Mouse (Mus musculus): ENCODE data around the gene Nadk. TPM values are rescaled to one million over a fixed set of nuclear protein-coding genes. Genes with fewer than 3 reads are reported as not detected.

Gene Nadk
- polyA plus RNA-seq, 1 experiment = 86.2 TPM

GRCm38 (mm10) chr4:155605132-155605531 lies 43.0 kb downstream of the Nadk start:
- DNase-seq (ENCODE audit: low read depth) = no peak
- TF ChIP-seq POLR2A (IDR thresholded peaks at IDR 0.05; ENCODE audit: borderline replicate concordance, extremely low read depth, insufficient read depth, insufficient read length, poor library complexity, severe bottlenecking) (no peak), CTCF (IDR thresholded peaks at IDR 0.05; ENCODE audit: borderline replicate concordance, extremely low read depth, insufficient read depth, insufficient read length) (no peak)

DNA sequence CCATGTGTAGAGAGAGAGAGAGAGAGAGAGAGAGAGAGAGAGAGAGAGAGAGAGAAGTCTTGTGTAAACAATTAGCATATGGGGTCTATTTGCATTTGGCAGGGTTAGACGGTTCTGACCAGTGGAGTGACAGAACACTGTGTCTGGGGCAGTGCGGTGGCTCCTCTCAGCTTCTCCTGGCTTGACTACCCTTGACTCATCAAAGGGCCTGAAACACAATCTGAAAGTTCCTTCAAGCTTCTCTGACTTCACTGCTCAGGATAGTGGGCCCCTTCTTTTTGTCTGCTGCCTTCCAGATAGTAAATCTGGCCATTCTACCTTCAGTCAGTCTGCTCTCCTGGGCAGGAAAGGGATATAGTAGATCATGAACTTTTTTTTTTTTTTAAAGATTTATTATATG lies 44.6 kb downstream of the Nadk start:
- no peak for DNase-seq (ENCODE audit: low read depth)
- no peak for TF ChIP-seq CTCF (IDR thresholded peaks at IDR 0.05; ENCODE audit: borderline replicate concordance, extremely low read depth, insufficient read depth, insufficient read length)
- TF ChIP-seq POLR2A (IDR thresholded peaks at IDR 0.05; ENCODE audit: borderline replicate concordance, extremely low read depth, insufficient read depth, insufficient read length, poor library complexity, severe bottlenecking) = no peak

DNA sequence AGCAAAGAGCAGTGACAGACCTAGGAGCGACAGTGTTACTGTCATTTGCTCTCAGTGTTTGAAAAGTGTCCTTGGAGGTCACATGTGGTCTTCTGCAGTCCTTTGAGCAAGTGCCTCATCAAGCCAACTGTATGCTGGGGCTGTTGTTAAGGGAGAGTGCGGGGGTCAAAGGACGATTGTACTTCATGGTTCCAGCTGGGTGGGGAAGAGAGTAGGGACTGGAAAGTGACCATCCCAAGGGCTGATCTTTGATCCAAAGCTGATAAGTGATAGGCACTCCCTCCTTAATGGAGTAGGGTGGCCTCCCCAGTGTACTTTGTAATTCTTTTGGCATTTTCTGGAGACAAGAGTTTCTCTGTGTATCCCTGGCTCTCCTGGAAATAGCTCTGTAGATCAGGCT lies 49.7 kb downstream of the Nadk start:
- TF ChIP-seq POLR2A (IDR thresholded peaks at IDR 0.05; ENCODE audit: borderline replicate concordance, extremely low read depth, insufficient read depth, insufficient read length, poor library complexity, severe bottlenecking) (no peak), CTCF (IDR thresholded peaks at IDR 0.05; ENCODE audit: borderline replicate concordance, extremely low read depth, insufficient read depth, insufficient read length) (no peak)
- DNase-seq (ENCODE audit: low read depth) = no peak

GRCm38 (mm10) chr4:155613264-155613663 lies 51.1 kb downstream of the Nadk start:
- TF ChIP-seq CTCF (IDR thresholded peaks at IDR 0.05; ENCODE audit: borderline replicate concordance, extremely low read depth, insufficient read depth, insufficient read length) (no peak), POLR2A (IDR thresholded peaks at IDR 0.05; ENCODE audit: borderline replicate concordance, extremely low read depth, insufficient read depth, insufficient read length, poor library complexity, severe bottlenecking) (no peak)
- DNase-seq (ENCODE audit: low read depth) = no peak

DNA sequence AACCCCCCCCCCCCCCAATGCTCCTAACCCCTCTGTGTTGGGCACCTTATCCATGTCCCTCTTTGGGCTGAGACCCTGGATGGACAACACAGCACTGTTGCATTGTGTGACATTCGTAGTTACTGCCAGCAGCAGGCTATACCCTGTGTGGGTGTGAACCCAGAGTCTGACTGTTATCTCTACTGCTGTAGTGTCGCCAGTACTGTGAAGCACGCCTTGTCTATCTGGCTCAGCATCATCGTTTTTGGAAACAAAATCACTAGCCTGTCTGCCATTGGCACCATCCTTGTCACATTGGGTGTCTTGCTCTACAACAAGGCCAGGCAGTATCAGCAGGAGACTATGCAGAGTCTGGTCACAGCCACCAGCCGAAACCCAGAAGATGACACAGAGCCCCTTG lies 56.1 kb downstream of the Nadk start:
- no peak for DNase-seq (ENCODE audit: low read depth)
- TF ChIP-seq CTCF (IDR thresholded peaks at IDR 0.05; ENCODE audit: borderline replicate concordance, extremely low read depth, insufficient read depth, insufficient read length) (no peak), POLR2A (IDR thresholded peaks at IDR 0.05; ENCODE audit: borderline replicate concordance, extremely low read depth, insufficient read depth, insufficient read length, poor library complexity, severe bottlenecking) (no peak)

DNA sequence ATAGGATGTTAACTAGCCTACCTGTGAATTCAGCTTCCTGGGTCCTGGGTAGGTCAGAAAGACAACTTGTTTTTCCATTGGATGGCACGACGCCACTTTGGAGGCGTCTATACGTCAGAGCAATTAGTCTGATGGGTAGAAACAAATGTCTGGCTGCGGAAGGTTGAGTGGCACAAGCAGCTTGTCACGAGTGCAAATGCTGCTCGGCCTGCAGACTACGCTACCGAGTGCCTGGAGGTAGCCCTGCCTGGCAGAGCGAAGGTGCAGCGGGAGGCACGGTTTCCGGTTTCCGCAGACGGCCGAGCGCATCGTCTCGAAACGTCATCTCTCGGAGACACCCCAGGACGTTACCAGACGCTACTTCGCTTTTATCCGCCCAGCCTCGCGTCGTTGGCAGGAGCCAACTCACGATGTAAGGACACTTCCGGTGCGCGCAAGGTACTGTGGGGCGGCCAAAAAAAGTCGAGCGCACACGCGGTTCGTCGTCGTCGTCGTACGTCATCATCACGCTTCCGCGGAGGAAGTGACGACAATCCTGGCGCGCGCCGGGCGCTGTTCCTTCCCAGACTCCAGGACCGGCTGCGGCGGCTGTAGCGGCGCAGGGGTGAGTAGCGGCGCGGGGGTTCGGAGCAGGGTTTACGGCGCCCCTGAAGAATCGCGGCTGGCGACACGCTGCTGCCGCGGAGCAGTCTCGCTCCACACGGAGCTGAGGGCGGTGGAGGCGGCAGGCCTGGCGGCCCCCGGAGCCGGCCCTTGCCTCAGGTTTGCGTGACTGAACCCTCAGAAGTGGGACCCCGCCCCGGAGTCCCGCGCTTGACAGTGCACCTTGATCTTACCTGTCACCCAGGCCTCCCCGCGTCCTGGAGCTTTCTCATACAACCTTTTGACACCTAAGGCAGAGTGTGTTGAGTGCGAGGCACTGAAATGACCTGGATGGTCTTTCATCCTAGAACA lies 62.4 kb downstream of the Nadk start, which contains the start of gene Cdk11b:
Cdk11b (plus strand) TSS at position 517 of the 954 bp plus-strand sequence.
- DNase-seq (ENCODE audit: low read depth) = peak; percentile 100

GRCm38 (mm10) chr4:155630267-155630666 lies 68.1 kb downstream of the Nadk start:
- DNase-seq (ENCODE audit: low read depth) = no peak
- no peak for TF ChIP-seq CTCF (IDR thresholded peaks at IDR 0.05; ENCODE audit: borderline replicate concordance, extremely low read depth, insufficient read depth, insufficient read length)
- no peak for TF ChIP-seq POLR2A (IDR thresholded peaks at IDR 0.05; ENCODE audit: borderline replicate concordance, extremely low read depth, insufficient read depth, insufficient read length, poor library complexity, severe bottlenecking)

More for the DNA sequence above, 62.4 kb downstream of the Nadk start, which contains the start of gene Cdk11b:
- TF ChIP-seq CTCF (IDR thresholded peaks at IDR 0.05; ENCODE audit: borderline replicate concordance, extremely low read depth, insufficient read depth, insufficient read length) (no peak), POLR2A (IDR thresholded peaks at IDR 0.05; ENCODE audit: borderline replicate concordance, extremely low read depth, insufficient read depth, insufficient read length, poor library complexity, severe bottlenecking) (0 out of 2 replicates have a peak, but pooled peaks have one; percentile 7)

DNA sequence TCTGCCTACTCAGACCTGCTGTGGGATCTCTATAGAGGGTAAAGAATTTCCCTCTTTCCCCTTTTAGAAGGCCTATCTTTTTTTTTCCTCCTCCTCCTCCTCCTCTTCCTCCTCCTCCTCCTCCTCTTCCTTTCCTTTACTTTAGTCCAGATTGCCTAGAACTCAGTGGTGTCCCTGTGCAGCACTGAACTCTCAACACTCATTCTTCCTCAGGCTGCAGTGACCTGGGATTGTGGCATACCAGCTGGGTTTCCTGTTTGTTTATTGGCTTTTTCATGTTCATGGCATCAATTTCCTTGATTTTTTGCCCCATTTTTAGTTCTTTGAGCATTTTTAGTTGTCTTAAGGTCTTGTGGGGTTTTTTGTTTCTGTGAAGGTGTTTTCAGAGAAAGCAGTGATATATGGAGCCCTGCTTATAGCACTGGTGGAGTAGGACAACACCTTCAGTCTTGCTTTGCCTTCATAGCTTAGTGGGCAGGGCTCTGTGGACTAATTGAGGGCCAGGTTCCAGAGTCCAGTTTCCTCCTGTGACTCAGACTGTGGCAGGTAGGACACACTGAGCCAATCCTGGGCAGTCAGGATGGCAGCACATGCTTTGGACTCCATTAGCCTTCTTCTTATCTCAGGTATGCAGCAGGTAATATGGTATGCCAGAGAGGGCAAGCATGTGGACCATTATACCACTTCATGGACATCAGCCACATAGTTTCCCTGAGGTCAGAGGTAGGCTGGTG lies 73.8 kb downstream of the Nadk start:
- DNase-seq (ENCODE audit: low read depth) = no peak
- no peak for TF ChIP-seq CTCF (IDR thresholded peaks at IDR 0.05; ENCODE audit: borderline replicate concordance, extremely low read depth, insufficient read depth, insufficient read length)
- TF ChIP-seq POLR2A (IDR thresholded peaks at IDR 0.05; ENCODE audit: borderline replicate concordance, extremely low read depth, insufficient read depth, insufficient read length, poor library complexity, severe bottlenecking) = no peak

Other genes with a start within 250 kb of the Nadk start
- 73.8 and 80.3 TPM in 2 replicates for gene Prkcz, start 201.0 kb upstream of the Nadk start, polyA plus RNA-seq (2012; rRNA removed)
- 0.36 and 1.2 TPM in 2 replicates for gene Gabrd, start 164.3 kb upstream of the Nadk start, polyA plus RNA-seq (2012; rRNA removed)
- gene Cfap74, start 153.2 kb upstream of the Nadk start, polyA plus RNA-seq (2012; rRNA removed) = 4.3 and 5.1 TPM in 2 replicates
- gene Tmem52, start 93.3 kb upstream of the Nadk start, polyA plus RNA-seq (2012; rRNA removed) = 0.23 and 0.39 TPM in 2 replicates
- gene Gnb1, start 71.0 kb upstream of the Nadk start, polyA plus RNA-seq (2012; rRNA removed) = 1,050 and 1,071 TPM in 2 replicates
- gene Slc35e2, start 39.0 kb downstream of the Nadk start, polyA plus RNA-seq (2012; rRNA removed) = 15.0 and 21.8 TPM in 2 replicates
- 32.8 and 52.2 TPM in 2 replicates for gene Cdk11b, start 62.5 kb downstream of the Nadk start, polyA plus RNA-seq (2012; rRNA removed)
- not detected in 2 replicates for gene Gm10563, start 83.0 kb downstream of the Nadk start, polyA plus RNA-seq (2012; rRNA removed)
- 9.8 and 11.0 TPM in 2 replicates for gene Mmp23, start 91.0 kb downstream of the Nadk start, polyA plus RNA-seq (2012; rRNA removed)
- gene Mib2, start 106.8 kb downstream of the Nadk start, polyA plus RNA-seq (2012; rRNA removed) = 94.1 and 114 TPM in 2 replicates
- gene Fndc10, start 132.0 kb downstream of the Nadk start, polyA plus RNA-seq (2012; rRNA removed) = 27.0 and 30.3 TPM in 2 replicates
- gene Ssu72, start 142.4 kb downstream of the Nadk start, polyA plus RNA-seq (2012; rRNA removed) = 117 and 133 TPM in 2 replicates
- gene Tmem240, start 172.4 kb downstream of the Nadk start, polyA plus RNA-seq (2012; rRNA removed) = 31.1 and 31.4 TPM in 2 replicates
- 103 and 120 TPM in 2 replicates for gene Atad3a, start 198.7 kb downstream of the Nadk start, polyA plus RNA-seq (2012; rRNA removed)
- 22.0 and 25.3 TPM in 2 replicates for gene Vwa1, start 212.3 kb downstream of the Nadk start, polyA plus RNA-seq (2012; rRNA removed)
- gene Tmem88b, start 223.5 kb downstream of the Nadk start, polyA plus RNA-seq (2012; rRNA removed) = 1.4 and 1.5 TPM in 2 replicates
- not detected in 2 replicates for gene Ankrd65, start 228.1 kb downstream of the Nadk start, polyA plus RNA-seq (2012; rRNA removed)
- 94.1 and 117 TPM in 2 replicates for gene Mrpl20, start 240.5 kb downstream of the Nadk start, polyA plus RNA-seq (2012; rRNA removed)